Mouse (Mus musculus) erythroblast, embryonic 14.5 days (primary cell): ENCODE results near the gene Flad1.

Source experiments
- GATA1 ChIP-seq: IDR thresholded peaks from 2 replicates; pipeline ENCODE4 v1.6.1; 2012; ENCODE audit warnings: low read length, inconsistent platforms, mixed read lengths
- TAL1 ChIP-seq: IDR thresholded peaks from 3 replicates; pipeline ENCODE4 v1.6.1; 2012; ENCODE audit warnings: low read length, inconsistent platforms, mixed read lengths

DNA sequence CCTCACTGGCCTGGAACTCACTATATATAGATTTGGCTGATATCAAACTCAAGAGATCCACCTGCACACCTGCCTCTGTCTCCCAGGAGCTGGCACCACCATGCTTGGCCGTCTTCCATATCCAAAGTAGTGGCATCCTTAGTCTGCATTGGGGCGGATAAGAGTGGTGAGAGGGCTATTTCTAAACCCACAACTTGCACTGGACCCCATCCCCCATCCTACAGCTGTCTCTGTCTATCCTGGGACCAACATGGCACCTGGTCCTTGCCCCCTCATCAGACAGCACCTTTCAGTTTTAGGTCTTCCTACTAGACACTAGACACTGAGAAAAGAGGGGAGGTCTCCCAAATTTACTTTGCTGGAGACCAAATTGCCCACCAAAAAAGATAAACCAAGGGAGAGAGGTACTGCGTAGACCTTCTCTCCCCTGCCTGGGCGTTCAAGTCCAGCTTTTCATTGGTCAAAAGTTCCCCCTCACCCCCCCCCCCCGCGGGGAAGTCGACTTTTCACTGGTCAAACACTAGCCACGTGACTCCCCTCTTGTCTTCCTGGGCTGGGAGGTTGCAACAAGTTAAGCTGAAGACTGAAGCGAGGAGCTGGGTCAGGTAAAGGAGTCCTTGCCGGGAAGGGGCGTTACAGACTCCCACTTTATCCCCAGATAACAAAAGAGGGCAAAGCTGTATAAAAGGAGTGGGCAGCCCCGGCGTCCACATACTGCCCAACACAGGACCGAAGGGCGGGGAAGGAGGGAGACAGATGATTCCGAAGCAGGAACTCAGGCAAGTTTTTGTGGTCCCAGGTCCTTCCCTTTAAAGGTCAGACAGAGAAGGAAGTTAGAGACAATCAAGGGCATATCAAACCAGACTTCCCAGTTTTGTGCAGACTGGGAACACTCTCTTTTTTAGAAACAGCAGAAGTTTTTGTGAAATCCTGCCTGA, 24.8 kb upstream of the Flad1 start, which contains the start of gene Pbxip1:
- TF ChIP-seq GATA1 (no peak), TAL1 (no peak)
